Mouse (Mus musculus) forebrain, embryonic 12.5 days (tissue): ENCODE measurements around the gene Gm20458. TPM values are rescaled to one million over a fixed set of nuclear protein-coding genes. Genes with fewer than 3 reads are reported as not detected.
A peak's percentile ranks its signal among the peaks of the same experiment; 100 is the strongest.

Source experiments
- ATAC-seq: fragments of 200-750 bp; cut with Nextera tagmentation; 2 replicates; pipeline ENCODE4 v1.8.0; 2017; ENCODE audit warnings: moderate TSS enrichment; ENCODE audit not compliant: low FRiP score
- H3K27ac ChIP-seq: fragments of 300-500 bp; sonication (generic); 2 replicates; pipeline ENCODE4 v1.5.1; 2016; ENCODE audit warnings: mild to moderate bottlenecking
- H3K27me3 ChIP-seq: fragments of 300-500 bp; sonication (generic); 2 replicates; pipeline ENCODE4 v1.6.1; 2016; ENCODE audit warnings: mild to moderate bottlenecking
- H3K36me3 ChIP-seq: fragments of 300-500 bp; sonication (generic); replicated peaks from 2 replicates; pipeline ENCODE4 v1.6.1; 2016; ENCODE audit warnings: mild to moderate bottlenecking
- H3K4me1 ChIP-seq: fragments of 300-500 bp; sonication (generic); 2 replicates; pipeline ENCODE4 v1.6.1; 2016
- H3K4me2 ChIP-seq: fragments of 300-500 bp; sonication (generic); 2 replicates; pipeline ENCODE4 v1.6.1; 2016; ENCODE audit warnings: mild to moderate bottlenecking, moderate library complexity
- H3K4me3 ChIP-seq: fragments of 300-500 bp; sonication (generic); replicated peaks from 2 replicates; pipeline ENCODE4 v1.5.1; 2016; ENCODE audit warnings: mild to moderate bottlenecking
- H3K9ac ChIP-seq: fragments of 300-500 bp; sonication (generic); 2 replicates; pipeline ENCODE4 v1.6.1; 2016; ENCODE audit warnings: mild to moderate bottlenecking
- H3K9me3 ChIP-seq: fragments of 300-500 bp; sonication (generic); 2 replicates; pipeline ENCODE4 v1.6.1; 2016
- WGBS: fragments of 180-500 bp; shearing (Covaris S2); methylation state at CpG from one replicate; pipeline ENCODE4 v1.1.7; 2016; 5-methylcytosine and 5-hydroxymethylcytosine counted together
- polyA plus RNA-seq: library from polyadenylated mRNA; unstranded; fragments of >200 nt; fragmentation: Nextera tagmentation; extraction: Ambion mirVana; gene quantifications from 2 replicates; pipeline ENCODE4 v1.2.1, GENCODE M21; 2016

Gm20458 gene
- polyA plus RNA-seq: 4.7 and 6.2 TPM in 2 replicates

DNA sequence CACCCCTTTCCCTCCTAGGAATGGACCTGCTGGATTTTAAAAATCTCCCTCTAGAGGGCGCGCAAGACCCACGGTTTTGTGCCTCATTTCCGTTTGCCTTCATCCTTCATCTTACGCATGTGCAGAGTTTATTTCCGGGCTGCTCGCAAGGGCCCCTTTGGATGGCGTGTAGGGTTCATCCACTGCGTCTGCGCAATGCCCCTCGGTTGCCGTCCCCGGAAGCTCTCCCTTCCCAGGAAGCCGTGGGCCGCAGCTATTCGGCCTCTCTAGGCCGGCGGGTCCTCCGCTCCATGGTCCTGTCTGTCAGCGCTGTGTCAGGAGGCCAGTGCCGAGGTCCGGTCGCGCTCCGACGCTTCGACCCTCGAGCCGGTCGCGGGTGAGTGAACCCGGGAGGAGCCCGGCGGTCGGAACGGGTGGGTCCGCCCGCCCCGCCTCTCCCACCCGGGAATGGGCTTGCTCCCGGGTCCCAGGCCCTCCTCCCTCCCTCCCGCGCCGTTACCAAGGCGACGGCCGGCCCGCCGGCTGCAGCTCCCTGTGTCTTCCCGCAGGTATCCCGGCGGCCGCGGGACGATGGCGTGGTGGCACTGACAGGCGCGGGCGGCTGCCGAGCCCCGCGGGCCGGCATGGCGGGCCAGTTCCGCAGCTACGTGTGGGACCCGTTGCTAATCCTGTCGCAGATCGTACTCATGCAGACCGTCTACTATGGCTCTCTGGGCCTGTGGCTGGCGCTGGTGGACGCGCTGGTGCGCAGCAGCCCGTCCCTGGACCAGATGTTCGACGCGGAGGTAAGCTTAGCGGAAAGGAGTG is at the start of gene Gm20458:
Gm20458 (plus strand) TSS at position 223 of the 807 bp plus-strand sequence.
- Histone ChIP-seq H3K4me2 (peak within 1 kb of the TSS; percentile 75), H3K4me1 (peaks cover 29% of the 10 kb centered on the region), H3K9ac (peak within 1 kb of the TSS; percentile 74), H3K4me3 (peak within 1 kb of the TSS; percentile 88), H3K27me3 (no peaks in the 10 kb centered on the region), H3K9me3 (no peaks in the 10 kb centered on the region), H3K27ac (peak within 1 kb of the TSS; percentile 94), H3K36me3 (peaks cover 24% of the 10 kb centered on the region)
- under 1% methylated on average over 74 of the region's 79 CpGs for WGBS
- ATAC-seq: peak; percentile 99

DNA sequence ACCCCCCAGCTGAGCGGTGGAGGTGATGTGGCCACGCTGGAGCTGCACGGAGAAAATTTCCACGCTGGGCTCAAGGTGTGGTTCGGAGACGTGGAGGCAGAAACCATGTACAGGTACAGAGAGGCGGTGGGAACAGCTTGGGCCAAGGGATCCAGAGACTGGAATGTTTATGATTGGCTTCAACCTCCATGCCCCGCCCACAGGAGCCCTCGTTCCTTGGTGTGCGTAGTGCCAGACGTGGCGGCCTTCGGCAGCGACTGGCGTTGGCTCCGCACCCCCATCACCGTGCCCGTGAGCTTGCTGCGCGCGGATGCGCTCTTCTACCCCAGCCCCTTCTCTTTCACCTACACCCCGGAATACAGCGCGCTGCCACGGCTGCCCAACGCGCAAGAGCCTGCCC is 46.6 kb upstream of the Gm20458 start:
- no peak overlapping the region for H3K9ac ChIP-seq
- no peaks in the 10 kb centered on the region for H3K9me3 ChIP-seq
- H3K4me2 ChIP-seq: peak overlapping the region; percentile 38
- no peak overlapping the region for H3K27ac ChIP-seq
- ATAC-seq: no peak
- no peaks in the 10 kb centered on the region for H3K36me3 ChIP-seq
- H3K27me3 ChIP-seq: peaks cover 35% of the 10 kb centered on the region
- 32% methylated on average over 28 of the region's 28 CpGs for WGBS
- peak overlapping the region; percentile 21 for H3K4me3 ChIP-seq
- peaks cover 4% of the 10 kb centered on the region; the same call in 1 of the 2 replicates for H3K4me1 ChIP-seq

DNA sequence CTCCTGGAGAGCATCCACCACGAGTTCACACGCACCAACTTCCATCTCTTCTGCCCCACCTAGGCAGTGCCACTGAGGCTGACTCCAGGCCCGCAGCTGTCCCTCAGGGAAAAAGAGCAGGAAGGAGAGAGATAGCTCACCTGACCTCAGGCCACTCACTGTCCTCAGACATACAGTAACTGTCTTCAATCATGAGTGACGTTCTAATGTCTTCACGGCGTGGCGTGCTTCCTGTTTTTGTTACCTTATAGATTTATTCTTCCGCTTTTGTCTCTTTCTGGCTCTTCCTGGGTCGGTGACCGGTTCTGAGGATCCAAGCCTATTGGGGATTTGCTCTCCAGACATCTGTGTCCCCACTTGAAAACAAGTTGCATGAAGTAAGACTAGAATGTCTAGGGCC is 46.2 kb upstream of the Gm20458 start:
- Histone ChIP-seq H3K4me2 (peak overlapping the region; percentile 38), H3K27me3 (peaks cover 31% of the 10 kb centered on the region), H3K4me1 (peaks cover 4% of the 10 kb centered on the region; the same call in 1 of the 2 replicates), H3K4me3 (peak overlapping the region; percentile 21), H3K27ac (no peak overlapping the region), H3K36me3 (no peaks in the 10 kb centered on the region), H3K9ac (no peak overlapping the region), H3K9me3 (no peaks in the 10 kb centered on the region)
- WGBS: 73% methylated on average over 10 of the region's 10 CpGs
- no peak for ATAC-seq

DNA sequence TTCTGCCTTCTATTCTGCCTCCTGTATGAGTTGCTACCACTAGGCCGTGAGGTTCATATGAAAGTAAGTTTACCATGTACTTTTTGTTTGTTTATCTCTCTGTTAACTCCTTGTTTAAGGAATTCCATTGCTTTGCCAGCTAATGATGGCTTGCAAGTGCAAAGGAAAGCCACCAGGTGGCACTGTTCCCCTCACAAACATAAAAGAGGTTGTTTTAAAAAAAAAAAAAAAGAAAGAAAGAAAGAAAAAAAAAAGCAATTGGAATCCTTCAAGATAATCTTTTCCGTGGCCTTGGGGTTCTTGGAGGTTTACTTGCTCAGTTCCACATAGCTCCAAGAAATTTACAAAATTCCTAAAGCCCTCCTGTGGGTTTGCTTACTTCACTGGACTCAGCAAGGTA is 43.6 kb upstream of the Gm20458 start:
- no peak for ATAC-seq

DNA sequence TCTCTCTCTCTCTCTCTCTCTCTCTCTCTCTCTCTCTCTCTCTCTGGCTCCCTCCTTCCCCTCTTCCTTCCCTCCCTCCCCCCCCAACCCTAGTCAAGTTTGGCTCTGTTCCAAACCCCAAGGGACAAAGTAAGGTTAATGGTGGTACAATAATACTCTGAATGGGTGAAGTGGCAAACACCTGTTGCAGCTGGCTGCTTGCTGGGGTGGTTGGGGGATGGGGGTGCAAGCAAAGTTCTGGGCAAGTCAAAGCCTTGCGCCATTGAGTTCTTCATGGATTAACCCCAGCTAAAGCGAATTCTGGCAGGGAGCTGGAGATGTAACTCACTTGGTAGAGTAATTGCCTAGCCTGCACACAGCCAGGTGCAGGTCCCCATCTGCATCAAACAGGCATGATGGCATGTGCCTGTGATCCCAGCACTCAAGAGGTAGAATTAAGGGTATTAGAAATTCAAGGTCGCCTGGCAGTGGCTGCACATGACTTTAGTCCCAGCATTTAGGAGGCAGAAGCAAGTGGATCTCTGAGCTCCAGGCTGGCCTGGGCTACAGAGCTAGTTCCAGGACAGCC is 42.4 kb upstream of the Gm20458 start:
- Histone ChIP-seq H3K4me2 (no peak overlapping the region), H3K9ac (no peak overlapping the region), H3K4me1 (peaks cover 4% of the 10 kb centered on the region; the same call in 1 of the 2 replicates), H3K27me3 (peaks cover 17% of the 10 kb centered on the region), H3K36me3 (no peaks in the 10 kb centered on the region), H3K27ac (no peak overlapping the region), H3K4me3 (no peak overlapping the region), H3K9me3 (no peaks in the 10 kb centered on the region)
- WGBS: 34% methylated on average over 3 of the region's 3 CpGs
- no peak for ATAC-seq

More for the DNA sequence above, 43.6 kb upstream of the Gm20458 start:
- WGBS: 1% methylated on average over 2 of the region's 2 CpGs
- H3K4me2 ChIP-seq: no peak overlapping the region
- H3K4me1 ChIP-seq: peaks cover 4% of the 10 kb centered on the region; the same call in 1 of the 2 replicates
- no peak overlapping the region for H3K27ac ChIP-seq
- H3K4me3 ChIP-seq: no peak overlapping the region
- no peak overlapping the region for H3K9ac ChIP-seq
- H3K9me3 ChIP-seq: no peaks in the 10 kb centered on the region
- peaks cover 17% of the 10 kb centered on the region for H3K27me3 ChIP-seq
- H3K36me3 ChIP-seq: no peaks in the 10 kb centered on the region

DNA sequence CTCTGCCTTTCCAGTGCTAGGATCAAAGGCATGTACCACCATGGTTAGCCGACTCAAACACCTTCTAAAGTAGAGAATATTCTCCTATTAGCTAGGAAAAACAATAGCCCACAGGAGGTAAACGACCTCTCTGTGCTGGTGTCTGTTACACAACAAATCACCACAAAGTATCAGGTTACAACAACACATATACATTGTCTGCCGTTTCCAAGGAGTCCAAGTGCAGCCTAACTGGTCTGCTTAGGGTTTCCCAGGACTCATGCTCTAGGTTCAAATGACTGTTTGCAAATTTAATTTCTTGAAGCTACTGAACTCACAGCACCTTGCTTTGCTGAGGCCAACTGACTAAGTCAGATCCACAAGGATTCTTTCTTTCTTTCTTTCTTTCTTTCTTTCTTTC is 41.3 kb upstream of the Gm20458 start:
- WGBS: 4% methylated on average over 3 of the region's 3 CpGs

DNA sequence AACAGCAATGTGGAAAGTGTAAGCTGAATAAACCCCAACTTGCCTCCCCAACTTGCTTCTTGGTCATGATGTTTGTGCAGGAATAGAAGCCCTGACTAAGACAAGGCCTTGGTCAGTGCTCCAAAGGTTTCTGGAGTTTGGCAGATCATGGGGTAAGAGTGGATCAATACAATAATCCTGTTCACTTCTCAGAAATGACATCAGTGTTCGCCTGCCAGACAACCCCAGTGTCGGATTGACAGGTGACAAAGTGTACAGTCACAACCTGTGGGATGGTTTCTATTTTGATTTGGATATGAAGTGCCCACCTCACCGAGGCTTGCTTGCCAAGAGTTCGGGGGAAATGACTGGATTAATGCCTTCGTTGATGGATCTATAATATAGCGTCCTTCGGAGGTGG is 39.5 kb upstream of the Gm20458 start:
- no peaks in the 10 kb centered on the region for H3K36me3 ChIP-seq
- no peak overlapping the region for H3K27ac ChIP-seq
- no peak for ATAC-seq
- H3K4me2 ChIP-seq: no peak overlapping the region
- no peaks in the 10 kb centered on the region for H3K4me1 ChIP-seq
- WGBS: 90% methylated on average over 7 of the region's 7 CpGs
- no peaks in the 10 kb centered on the region; the same call in 1 of the 2 replicates for H3K27me3 ChIP-seq
- H3K9ac ChIP-seq: no peak overlapping the region
- H3K9me3 ChIP-seq: no peaks in the 10 kb centered on the region
- no peak overlapping the region for H3K4me3 ChIP-seq

More for the DNA sequence above, 41.3 kb upstream of the Gm20458 start:
- Histone ChIP-seq H3K4me1 (no peaks in the 10 kb centered on the region), H3K36me3 (no peaks in the 10 kb centered on the region), H3K27me3 (peaks cover 7% of the 10 kb centered on the region), H3K4me2 (no peak overlapping the region), H3K4me3 (no peak overlapping the region), H3K27ac (no peak overlapping the region), H3K9ac (no peak overlapping the region), H3K9me3 (no peaks in the 10 kb centered on the region)
- ATAC-seq: no peak

DNA sequence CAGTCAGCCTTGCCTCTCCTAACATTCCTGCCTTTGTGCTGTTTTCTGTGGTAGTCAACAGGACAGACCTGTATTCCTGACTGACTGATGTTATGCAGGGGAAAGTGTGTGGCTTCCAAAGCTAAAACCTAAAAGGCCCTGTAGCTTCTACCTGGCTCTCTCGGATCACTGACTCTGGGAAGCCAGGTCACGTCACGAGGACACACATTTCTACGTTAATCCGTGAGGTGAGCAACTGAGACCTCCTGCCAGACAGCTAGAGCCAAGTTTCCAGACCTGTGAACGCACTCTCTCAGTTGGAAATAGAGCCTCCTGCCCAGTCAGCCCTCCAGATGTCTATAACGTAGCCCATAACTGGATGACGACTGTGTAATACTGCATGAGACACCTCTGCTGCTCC is 38.8 kb upstream of the Gm20458 start:
- Histone ChIP-seq H3K27me3 (no peaks in the 10 kb centered on the region; the same call in 1 of the 2 replicates), H3K36me3 (no peaks in the 10 kb centered on the region), H3K4me1 (no peaks in the 10 kb centered on the region), H3K4me3 (no peak overlapping the region), H3K4me2 (no peak overlapping the region), H3K27ac (no peak overlapping the region), H3K9me3 (no peaks in the 10 kb centered on the region), H3K9ac (no peak overlapping the region)
- WGBS: 88% methylated on average over 8 of the region's 8 CpGs
- ATAC-seq: no peak

DNA sequence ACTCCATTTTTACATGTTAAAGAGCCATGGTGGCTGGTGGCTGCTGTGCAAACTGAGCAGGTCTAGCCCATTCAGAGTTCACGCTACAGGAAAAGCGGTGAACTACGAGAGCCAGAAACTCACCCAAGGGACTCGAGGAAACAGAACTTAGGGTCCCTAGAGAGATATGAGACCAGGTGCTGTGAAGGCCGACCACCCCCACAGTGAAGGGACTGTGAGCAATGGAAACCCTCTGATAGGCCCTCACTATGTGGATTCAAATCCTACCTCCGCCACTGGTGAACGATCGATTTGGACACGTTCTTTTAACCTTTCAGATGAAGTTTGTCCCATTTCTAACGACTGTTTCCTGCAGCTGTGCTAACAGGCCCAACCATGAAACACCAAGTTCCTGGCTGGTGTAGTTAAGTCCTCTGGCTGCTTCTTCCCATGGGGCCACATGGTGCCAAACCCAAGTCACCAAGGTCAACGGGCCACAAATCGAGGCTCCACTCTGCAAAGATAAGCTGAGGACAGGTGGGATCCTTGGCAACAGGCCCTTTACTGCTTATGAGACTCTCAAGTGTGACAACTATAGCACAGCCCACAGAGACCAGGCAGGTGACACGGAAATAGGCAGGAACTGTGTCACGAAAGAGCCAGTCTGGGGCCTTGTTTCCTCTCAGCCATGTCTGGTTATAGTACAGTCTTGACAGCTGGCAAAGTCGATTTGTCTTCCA is 37.9 kb upstream of the Gm20458 start:
- no peaks in the 10 kb centered on the region for H3K9me3 ChIP-seq
- H3K4me2 ChIP-seq: no peak overlapping the region
- WGBS: 90% methylated on average over 15 of the region's 15 CpGs
- H3K4me3 ChIP-seq: no peak overlapping the region
- no peaks in the 10 kb centered on the region for H3K4me1 ChIP-seq
- H3K27ac ChIP-seq: no peak overlapping the region
- no peak overlapping the region for H3K9ac ChIP-seq
- H3K36me3 ChIP-seq: no peaks in the 10 kb centered on the region
- ATAC-seq: no peak
- H3K27me3 ChIP-seq: no peaks in the 10 kb centered on the region; the same call in 1 of the 2 replicates

DNA sequence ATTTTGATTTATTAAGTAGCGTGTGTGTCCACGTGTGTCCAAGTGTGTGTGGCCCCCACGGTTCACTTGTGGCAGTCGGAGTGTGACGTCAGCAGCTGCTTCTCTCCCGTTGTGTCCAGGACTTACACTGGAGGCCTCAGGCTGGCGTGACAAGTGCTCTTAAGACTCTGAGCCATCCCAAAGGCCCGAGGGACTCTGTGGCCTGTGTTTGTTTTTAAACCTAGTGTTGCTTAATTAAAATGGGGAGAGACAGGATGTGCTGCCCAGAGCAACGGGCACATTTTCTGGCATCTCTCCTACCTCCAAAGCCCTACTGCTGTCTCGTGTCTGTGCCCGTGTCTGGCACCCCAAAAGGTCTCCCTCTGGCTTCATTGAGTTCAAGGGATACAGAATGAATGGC is 37.3 kb upstream of the Gm20458 start:
- Histone ChIP-seq H3K4me3 (no peak overlapping the region), H3K4me2 (no peak overlapping the region), H3K9ac (no peak overlapping the region), H3K4me1 (no peaks in the 10 kb centered on the region), H3K9me3 (no peaks in the 10 kb centered on the region), H3K36me3 (no peaks in the 10 kb centered on the region), H3K27me3 (no peaks in the 10 kb centered on the region; the same call in 1 of the 2 replicates), H3K27ac (no peak overlapping the region)
- ATAC-seq: no peak
- 88% methylated on average over 11 of the region's 11 CpGs for WGBS

DNA sequence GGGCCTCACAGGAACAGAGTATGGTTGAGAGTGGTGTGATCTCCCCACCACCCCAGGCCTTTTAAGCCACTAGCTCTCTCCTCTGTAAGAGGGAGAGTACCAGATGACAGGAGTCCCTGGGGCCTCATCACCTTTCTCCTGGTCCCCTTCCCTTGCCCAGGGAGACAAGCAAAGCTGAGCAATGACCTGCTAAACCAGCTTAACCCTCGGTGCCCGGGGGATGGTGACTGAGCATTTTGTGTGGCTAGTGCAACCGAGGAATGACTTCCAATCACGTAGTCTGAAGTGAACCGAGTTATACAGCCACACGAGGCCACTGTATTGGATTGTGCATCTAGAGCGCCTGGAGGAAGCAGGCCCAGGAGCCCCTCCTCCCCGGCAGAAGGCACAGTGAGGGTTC is 36.4 kb upstream of the Gm20458 start:
- no peak overlapping the region for H3K27ac ChIP-seq
- H3K4me3 ChIP-seq: no peak overlapping the region
- H3K27me3 ChIP-seq: 0 out of 2 replicates have a peak, but pooled peaks cover under 1% of the 10 kb centered on the region
- 90% methylated on average over 8 of the region's 8 CpGs for WGBS
- no peaks in the 10 kb centered on the region for H3K36me3 ChIP-seq
- ATAC-seq: no peak
- H3K4me2 ChIP-seq: no peak overlapping the region
- no peak overlapping the region for H3K9ac ChIP-seq
- H3K9me3 ChIP-seq: no peaks in the 10 kb centered on the region
- no peaks in the 10 kb centered on the region for H3K4me1 ChIP-seq

DNA sequence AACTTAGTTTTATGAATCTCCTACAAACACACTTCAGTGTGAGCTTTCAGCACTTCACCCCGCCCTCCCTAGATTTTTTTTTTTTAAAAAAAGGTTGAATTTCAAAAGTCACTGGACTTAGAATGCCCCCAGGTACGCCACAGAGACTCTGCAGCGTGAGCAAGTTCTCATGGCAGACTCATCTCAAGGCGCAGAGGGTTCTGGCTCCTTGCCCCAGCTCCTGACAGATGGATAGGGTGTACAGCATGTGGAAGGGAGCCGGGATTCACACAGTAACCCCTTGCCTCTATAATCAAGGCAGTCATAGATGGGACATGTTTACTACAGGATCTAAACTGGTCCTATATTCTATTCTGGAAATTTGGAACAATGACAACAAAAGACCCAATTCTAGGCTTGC is 35.4 kb upstream of the Gm20458 start:
- no peak overlapping the region for H3K27ac ChIP-seq
- no peak for ATAC-seq
- no peaks in the 10 kb centered on the region for H3K36me3 ChIP-seq
- no peaks in the 10 kb centered on the region for H3K4me1 ChIP-seq
- no peak overlapping the region for H3K4me2 ChIP-seq
- no peak overlapping the region for H3K9ac ChIP-seq
- no peaks in the 10 kb centered on the region for H3K9me3 ChIP-seq
- H3K4me3 ChIP-seq: no peak overlapping the region
- whole genome bisulfite sequencing: 90% methylated on average over 5 of the region's 5 CpGs
- H3K27me3 ChIP-seq: peaks cover 7% of the 10 kb centered on the region; the same call in 1 of the 2 replicates
